Mouse (Mus musculus): ENCODE results near the gene Fancm. TPM values are rescaled to one million over a fixed set of nuclear protein-coding genes. Genes with fewer than 3 reads are reported as not detected.

The Fancm gene
- polyA plus RNA-seq (2014; fragmentation: Illumina TruSeq; extraction: RNeasy Lipid Tissue Mini Kit (QIAGEN cat#74804); ENCODE audit: low read depth, low replicate concordance) = 1.8 TPM

DNA sequence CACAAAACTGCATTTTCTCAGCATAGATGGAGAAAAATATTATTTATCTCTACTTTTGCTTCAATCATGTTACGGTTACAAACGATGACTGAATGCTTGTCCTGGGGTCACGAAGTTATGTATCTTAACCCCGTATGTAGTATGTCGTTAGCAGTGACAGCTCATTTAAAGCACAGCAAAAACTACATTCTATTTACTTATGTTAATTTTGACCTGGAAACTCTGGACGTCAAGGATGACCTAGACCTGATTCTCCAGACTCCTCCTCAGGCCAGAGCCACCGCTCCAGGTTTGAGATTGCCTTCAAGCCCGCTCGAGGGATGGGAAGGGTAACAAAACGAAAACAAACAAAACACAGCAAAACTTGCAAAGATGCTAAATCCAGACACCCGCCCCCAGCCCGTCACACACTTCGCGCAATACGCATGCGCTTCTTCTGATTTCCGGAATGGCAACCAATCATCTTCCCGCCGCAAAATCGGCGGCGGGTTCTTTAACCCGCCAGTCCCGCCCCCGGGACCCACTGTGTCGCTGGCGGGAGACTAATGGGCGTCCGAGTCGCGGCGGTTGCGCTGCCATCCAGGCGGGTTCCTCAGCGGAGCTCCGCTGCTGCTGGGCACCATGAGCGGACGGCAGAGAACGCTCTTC lies at the start of gene Fancm:
Fancm (plus strand) TSS at position 519 of the 648 bp plus-strand sequence.

DNA sequence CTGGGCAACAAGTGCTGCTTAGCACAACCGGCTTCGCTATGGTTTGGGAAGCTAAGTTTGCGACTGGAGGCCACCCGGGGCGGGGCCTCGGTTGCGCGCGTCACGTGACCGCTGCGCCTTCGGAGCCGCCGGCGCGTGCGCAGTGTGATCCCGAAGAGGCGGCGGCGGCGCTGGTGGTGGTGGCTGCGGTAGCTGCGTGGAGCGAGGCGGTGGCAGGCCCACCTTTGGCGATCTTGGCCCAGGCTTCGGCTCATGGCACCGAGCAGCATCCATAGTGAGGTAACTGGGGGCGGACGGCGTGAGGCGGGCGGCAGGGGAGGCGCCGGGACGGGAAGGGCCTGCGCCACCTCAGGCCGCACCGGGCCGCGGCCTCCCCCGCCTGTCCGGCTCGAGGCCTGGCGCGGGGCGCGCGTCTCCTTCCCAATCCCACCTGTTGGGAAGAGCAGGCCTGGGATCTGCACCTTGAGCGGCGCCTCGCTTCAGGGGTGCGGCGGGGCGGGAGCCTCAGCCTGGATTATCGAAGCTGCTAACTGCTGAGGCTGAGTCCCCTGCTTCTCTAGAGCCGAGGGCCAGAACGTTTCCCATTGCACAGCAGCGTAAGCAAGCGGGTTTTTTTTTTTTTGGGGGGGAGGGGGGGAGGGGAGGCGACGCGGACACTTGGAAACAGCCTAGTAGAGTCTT lies 39.1 kb upstream of the Fancm start, which contains the start of gene Prpf39:
Prpf39 (plus strand) TSS at position 144 of the 681 bp plus-strand sequence.

DNA sequence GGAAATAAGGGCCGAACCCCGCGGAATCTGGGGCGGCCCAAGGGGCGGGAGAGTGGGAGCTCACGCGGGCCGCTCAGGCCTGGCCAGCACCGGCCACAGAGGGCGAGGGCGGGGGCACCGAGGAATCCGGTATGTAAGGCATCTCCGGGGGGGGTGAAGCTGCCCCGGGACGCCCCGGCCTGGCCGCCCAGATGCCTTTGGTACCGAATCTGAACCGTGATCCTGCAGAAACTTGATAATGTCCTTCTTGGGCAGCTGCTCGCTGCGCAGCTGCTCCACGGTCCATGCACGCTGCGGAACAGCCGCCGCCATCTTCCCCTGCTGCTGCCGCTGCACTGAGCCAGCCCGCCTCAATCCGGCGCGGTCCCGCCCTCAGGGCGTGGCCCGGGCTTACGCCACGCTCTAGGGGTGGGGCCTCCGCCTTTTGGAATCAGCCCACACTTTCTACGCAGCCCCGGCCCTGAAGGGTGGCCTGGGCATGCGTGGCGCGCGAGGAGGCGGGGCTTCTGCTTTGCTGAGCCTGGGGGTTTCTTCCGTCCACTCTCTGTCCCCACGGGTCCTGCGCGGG lies 1.7 kb upstream of the Fancm start, which contains the start of gene Fkbp3:
Fkbp3 (minus strand) TSS at position 397 of the 568 bp plus-strand sequence.

DNA sequence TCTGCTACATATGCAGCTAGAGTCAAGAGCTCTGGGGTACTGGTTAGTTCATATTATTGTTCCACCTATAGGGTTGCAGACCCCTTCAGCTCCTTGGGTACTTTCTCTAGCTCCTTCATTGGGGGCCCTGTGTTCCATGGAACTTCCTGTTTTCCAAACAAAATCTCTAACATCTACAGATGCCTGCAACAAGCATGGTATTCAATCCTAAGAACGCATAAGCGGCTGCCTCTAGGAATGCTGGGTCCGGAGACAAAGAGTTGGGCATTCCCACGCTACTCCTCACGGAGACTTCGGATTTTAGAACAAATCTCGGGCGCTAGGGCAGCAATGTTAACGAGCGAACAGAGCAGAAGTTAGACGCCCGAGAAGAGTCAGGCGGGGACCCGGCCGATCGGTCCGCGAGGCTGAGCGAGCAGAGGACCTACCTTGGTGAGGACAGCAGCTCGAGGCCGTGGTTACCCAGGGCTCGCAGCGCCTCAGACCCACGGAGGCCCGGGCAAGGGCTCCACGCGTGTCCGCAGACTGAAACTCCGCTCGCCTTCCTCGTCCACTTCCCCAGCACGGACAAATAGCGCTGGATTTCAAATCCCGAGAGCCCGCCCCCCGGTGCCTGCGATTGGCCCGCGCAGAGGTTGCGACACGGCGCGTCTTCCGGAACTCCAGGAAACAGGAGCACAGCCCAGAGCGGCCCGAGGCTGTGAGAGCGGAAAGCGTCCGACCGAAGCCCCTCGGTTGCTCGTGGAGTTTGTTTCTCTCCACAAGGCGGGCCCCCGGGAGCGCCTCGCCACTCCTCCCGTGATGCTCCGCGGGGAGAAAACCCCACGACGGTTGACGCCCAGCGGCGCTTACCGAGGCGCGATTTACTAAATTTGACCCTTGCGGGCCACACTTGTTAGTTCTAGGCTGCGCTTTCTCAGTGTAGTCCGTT lies 96.9 kb downstream of the Fancm start, which contains the start of gene Mis18bp1:
Mis18bp1 (minus strand) TSS at position 584 of the 931 bp plus-strand sequence.

Other genes starting within 250 kb of the Fancm start
- gene Gm527, start 157.7 kb upstream of the Fancm start, polyA plus RNA-seq (2014; fragmentation: Illumina TruSeq; extraction: RNeasy Lipid Tissue Mini Kit (QIAGEN cat#74804); ENCODE audit: low read depth, low replicate concordance) = 2.5 TPM
- 7.3 TPM for gene Klhl28, start 110.1 kb upstream of the Fancm start, polyA plus RNA-seq (2014; fragmentation: Illumina TruSeq; extraction: RNeasy Lipid Tissue Mini Kit (QIAGEN cat#74804); ENCODE audit: low read depth, low replicate concordance)
- 9.6 TPM for gene Togaram1, start 109.8 kb upstream of the Fancm start, polyA plus RNA-seq (2014; fragmentation: Illumina TruSeq; extraction: RNeasy Lipid Tissue Mini Kit (QIAGEN cat#74804); ENCODE audit: low read depth, low replicate concordance)
- gene Prpf39, start 39.3 kb upstream of the Fancm start, polyA plus RNA-seq (2014; fragmentation: Illumina TruSeq; extraction: RNeasy Lipid Tissue Mini Kit (QIAGEN cat#74804); ENCODE audit: low read depth, low replicate concordance) = 24.0 TPM
- gene Fkbp3, start 1.6 kb upstream of the Fancm start, polyA plus RNA-seq (2014; fragmentation: Illumina TruSeq; extraction: RNeasy Lipid Tissue Mini Kit (QIAGEN cat#74804); ENCODE audit: low read depth, low replicate concordance) = 362 TPM
- gene Mis18bp1, start 97.0 kb downstream of the Fancm start, polyA plus RNA-seq (2014; fragmentation: Illumina TruSeq; extraction: RNeasy Lipid Tissue Mini Kit (QIAGEN cat#74804); ENCODE audit: low read depth, low replicate concordance) = not detected
- gene Wdr20rt, start 149.9 kb downstream of the Fancm start, polyA plus RNA-seq (2014; fragmentation: Illumina TruSeq; extraction: RNeasy Lipid Tissue Mini Kit (QIAGEN cat#74804); ENCODE audit: low read depth, low replicate concordance) = not detected

Data from heart, adult 10 weeks (tissue).